Mouse (Mus musculus): Measurements from ENCODE around the gene Calm1.

GRCm38 (mm10) chr12:100214156-100214555 is 14.9 kb downstream of the Calm1 start:
- TF ChIP-seq POLR2A (IDR thresholded peaks at IDR 0.05; ENCODE audit: insufficient read depth, low read depth, low read length) (no peak), CTCF (IDR thresholded peaks at IDR 0.05) (no peak), EP300 (IDR thresholded peaks at IDR 0.05; ENCODE audit: insufficient read depth, low read depth, low read length) (no peak)
